Mouse (Mus musculus) C2C12 (cell line): ENCODE measurements around the gene C8a.

ENCODE experiments used
- CEBPB ChIP-seq: IDR thresholded peaks from one replicate; pipeline ENCODE4 v1.6.1; 2011; ENCODE audit warnings: low read depth, mild to moderate bottlenecking, control low read depth, moderate library complexity
- CTCF ChIP-seq: IDR thresholded peaks from one replicate; pipeline ENCODE4 v1.5.1; 2011; ENCODE audit not compliant: control insufficient read depth, insufficient read depth, insufficient read length
- MAX ChIP-seq: IDR thresholded peaks from one replicate; pipeline ENCODE4 v1.6.1; 2011; ENCODE audit warnings: mild to moderate bottlenecking, control low read depth

- TF ChIP-seq CTCF (no peak), CEBPB (no peak), MAX (no peak)
These were observed 94.8 kb downstream of the C8a start for GRCm38 (mm10) chr4:104781441-104781840.
